Mouse (Mus musculus) neural tube, embryonic 12.5 days (tissue): ENCODE measurements around the gene Gm21985. TPM values are rescaled to one million over a fixed set of nuclear protein-coding genes. Genes with fewer than 3 reads are reported as not detected.

ENCODE experiments used
- ATAC-seq: fragments of 200-750 bp; cut with Nextera tagmentation; 2 replicates; pipeline ENCODE4 v1.8.0; 2017; ENCODE audit warnings: low read depth, mild to moderate bottlenecking, moderate TSS enrichment, moderate library complexity; ENCODE audit not compliant: low FRiP score
- H3K27ac ChIP-seq: fragments of 300-500 bp; sonication (generic); 2 replicates; pipeline ENCODE4 v1.5.1; 2016
- H3K27me3 ChIP-seq: fragments of 300-500 bp; sonication (generic); replicated peaks from 2 replicates; pipeline ENCODE4 v1.6.1; 2016; ENCODE audit warnings: mild to moderate bottlenecking
- H3K36me3 ChIP-seq: fragments of 300-500 bp; sonication (generic); 2 replicates; pipeline ENCODE4 v1.6.1; 2016; ENCODE audit warnings: mild to moderate bottlenecking
- H3K4me1 ChIP-seq: fragments of 300-500 bp; sonication (generic); 2 replicates; pipeline ENCODE4 v1.6.1; 2016
- H3K4me2 ChIP-seq: fragments of 300-500 bp; sonication (generic); replicated peaks from 2 replicates; pipeline ENCODE4 v1.6.1; 2016; ENCODE audit warnings: mild to moderate bottlenecking
- H3K4me3 ChIP-seq: fragments of 300-500 bp; sonication (generic); 2 replicates; pipeline ENCODE4 v1.5.1; 2016
- H3K9ac ChIP-seq: fragments of 300-500 bp; sonication (generic); 2 replicates; pipeline ENCODE4 v1.6.1; 2016; ENCODE audit warnings: mild to moderate bottlenecking
- H3K9me3 ChIP-seq: fragments of 300-500 bp; sonication (generic); 2 replicates; pipeline ENCODE4 v1.6.1; 2016; ENCODE audit warnings: mild to moderate bottlenecking
- WGBS: fragments of 180-500 bp; shearing (Covaris S2); methylation state at CpG from one replicate; pipeline ENCODE4 v1.1.7; 2016; 5-methylcytosine and 5-hydroxymethylcytosine counted together
- polyA plus RNA-seq: library from polyadenylated mRNA; unstranded; fragments of >200 nt; fragmentation: Nextera tagmentation; extraction: Ambion mirVana; gene quantifications from 2 replicates; pipeline ENCODE4 v1.2.1, GENCODE M21; 2016

Gm21985 gene
- polyA plus RNA-seq, 1 experiment from 2014 or later = not detected

DNA sequence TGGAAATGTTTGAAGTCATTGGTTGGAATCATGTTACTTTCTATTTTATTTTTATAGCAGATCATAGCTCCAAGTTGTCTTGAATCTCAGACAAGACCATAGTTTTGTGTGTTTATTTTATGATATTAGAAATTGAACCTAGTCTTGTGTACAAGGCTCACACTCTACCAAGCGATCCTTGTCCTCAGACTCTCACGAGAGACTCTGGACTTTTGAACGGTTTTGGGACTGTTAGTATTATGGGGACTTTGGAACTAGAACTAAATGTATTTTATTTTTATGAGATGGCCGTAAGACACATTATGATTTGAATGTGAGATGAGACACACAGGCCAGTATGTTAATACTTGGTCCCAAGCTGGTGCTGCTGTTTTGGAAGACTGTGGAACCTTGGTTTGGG is 32.1 kb downstream of the Gm21985 start:
- Histone ChIP-seq H3K4me1 (no peaks in the 10 kb centered on the region), H3K4me3 (no peak overlapping the region), H3K9me3 (no peaks in the 10 kb centered on the region), H3K27me3 (no peaks in the 10 kb centered on the region), H3K9ac (no peak overlapping the region), H3K4me2 (no peak overlapping the region), H3K36me3 (no peaks in the 10 kb centered on the region), H3K27ac (no peak overlapping the region)
- WGBS = 97% methylated on average over 4 of the region's 4 CpGs
- no peak for ATAC-seq

DNA sequence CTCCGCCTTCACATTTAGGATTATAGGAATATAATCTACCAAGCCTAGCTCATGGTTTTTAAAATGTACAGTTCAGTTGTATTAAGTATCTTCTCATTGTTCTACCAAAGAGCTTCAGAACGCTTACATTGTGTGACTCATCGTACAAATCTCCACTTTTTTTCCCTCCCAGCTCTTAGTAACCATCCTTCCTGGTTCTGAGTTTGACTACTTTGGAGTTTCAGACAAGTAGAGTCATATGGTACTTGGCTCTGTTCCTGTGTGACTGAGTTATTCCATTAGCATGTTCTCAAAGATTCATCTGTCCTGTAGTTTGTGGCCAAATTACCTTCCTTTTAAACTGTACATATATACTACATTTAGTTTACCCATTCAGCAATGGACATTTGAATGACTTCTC is 42.6 kb downstream of the Gm21985 start:
- ATAC-seq = no peak
- H3K4me1 ChIP-seq = no peaks in the 10 kb centered on the region
- 91% methylated on average over 3 of the region's 3 CpGs for WGBS
- H3K27ac ChIP-seq = no peak overlapping the region
- no peaks in the 10 kb centered on the region for H3K36me3 ChIP-seq
- H3K4me3 ChIP-seq = no peak overlapping the region
- H3K4me2 ChIP-seq = no peak overlapping the region
- H3K27me3 ChIP-seq = no peaks in the 10 kb centered on the region
- no peak overlapping the region for H3K9ac ChIP-seq
- no peaks in the 10 kb centered on the region for H3K9me3 ChIP-seq

DNA sequence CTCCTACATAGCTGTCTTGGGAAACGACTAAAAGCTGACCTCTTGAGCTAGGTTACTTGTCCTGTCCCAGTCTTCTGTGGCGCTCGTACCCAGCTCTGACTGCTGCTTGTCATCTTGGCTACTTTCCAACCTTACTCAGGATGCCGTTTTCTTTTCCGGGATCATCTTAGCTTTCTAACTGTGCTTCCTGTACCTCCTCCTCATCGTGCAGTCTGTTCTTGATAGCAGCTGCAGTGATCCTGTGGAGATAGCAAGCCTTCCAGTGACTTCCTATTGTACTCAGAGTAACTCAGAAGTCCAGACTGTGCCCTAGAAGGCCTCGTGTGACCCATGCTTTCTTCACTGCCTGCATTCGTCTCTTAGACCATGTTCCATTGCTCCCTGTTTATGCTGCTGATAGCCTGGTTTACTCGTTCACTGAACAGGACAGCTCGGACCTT is 43.1 kb downstream of the Gm21985 start:
- Histone ChIP-seq H3K9me3 (no peaks in the 10 kb centered on the region), H3K36me3 (no peaks in the 10 kb centered on the region), H3K9ac (no peak overlapping the region), H3K27me3 (no peaks in the 10 kb centered on the region), H3K4me2 (no peak overlapping the region), H3K4me1 (no peaks in the 10 kb centered on the region), H3K4me3 (no peak overlapping the region), H3K27ac (no peak overlapping the region)
- 85% methylated on average over 10 of the region's 10 CpGs for WGBS
- no peak for ATAC-seq

DNA sequence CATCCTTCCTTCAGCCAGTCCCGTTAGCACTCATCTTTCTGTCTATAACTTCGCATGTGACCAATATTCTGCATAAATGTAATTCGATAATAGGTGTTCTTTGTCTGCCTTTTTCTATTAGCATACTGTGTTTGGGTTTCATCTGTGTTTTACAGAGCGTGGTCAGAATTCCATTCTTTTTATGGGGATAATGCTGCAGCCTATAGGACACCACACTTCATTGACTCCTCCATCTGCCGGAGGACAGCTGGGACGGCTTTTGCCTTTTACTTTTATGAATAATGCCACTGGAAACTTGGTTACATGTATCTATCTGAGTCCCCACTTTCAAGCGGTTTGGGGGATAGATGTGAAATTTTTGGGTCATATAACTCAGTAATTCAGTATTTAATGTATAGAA is 49.5 kb downstream of the Gm21985 start:
- Histone ChIP-seq H3K27ac (no peak overlapping the region), H3K9ac (no peak overlapping the region), H3K4me1 (no peaks in the 10 kb centered on the region), H3K4me3 (no peak overlapping the region), H3K9me3 (no peaks in the 10 kb centered on the region), H3K4me2 (no peak overlapping the region), H3K27me3 (no peaks in the 10 kb centered on the region), H3K36me3 (no peaks in the 10 kb centered on the region)
- WGBS = 87% methylated on average over 7 of the region's 7 CpGs
- no peak for ATAC-seq

DNA sequence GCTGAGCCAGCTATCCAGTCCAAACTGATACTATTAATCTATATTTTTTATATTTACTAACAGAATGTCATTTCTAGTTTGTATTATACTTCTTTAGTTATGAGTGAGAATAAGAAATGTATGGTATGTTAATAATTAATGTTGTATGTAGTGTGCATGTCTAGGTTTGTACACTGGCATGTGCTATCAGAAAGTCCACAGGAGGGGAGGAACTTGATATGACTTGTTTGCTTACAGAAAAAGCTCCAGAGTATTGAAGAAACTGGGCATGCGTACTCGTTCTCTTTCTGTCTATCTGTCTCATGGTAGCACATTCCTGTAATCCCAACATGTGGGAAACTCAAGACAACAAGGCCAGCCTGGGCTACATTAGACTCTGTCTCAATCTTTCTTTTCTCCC is 52.1 kb downstream of the Gm21985 start:
- H3K9ac ChIP-seq = no peak overlapping the region
- WGBS = 89% methylated on average over 2 of the region's 2 CpGs

DNA sequence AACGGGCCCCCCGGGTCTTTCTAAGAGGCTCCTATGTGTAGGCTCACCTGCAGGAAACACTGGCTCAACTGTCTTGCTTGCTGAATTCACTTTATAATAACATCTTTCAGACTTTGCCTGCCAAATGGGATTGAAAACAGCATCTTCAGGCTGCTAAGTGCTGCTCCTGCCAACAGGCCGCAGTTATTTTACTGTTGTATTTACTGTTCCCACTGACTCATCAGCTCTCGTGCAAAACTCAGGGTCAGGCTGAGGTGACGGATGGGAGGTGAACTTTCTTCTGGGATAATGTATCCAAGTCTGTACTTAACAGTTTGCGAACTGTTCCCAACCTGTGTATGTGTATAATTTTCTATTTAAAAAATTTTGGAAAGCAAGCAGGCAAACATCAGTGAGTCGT is 52.8 kb downstream of the Gm21985 start:
- no peaks in the 10 kb centered on the region for H3K27me3 ChIP-seq
- no peaks in the 10 kb centered on the region for H3K9me3 ChIP-seq
- H3K4me2 ChIP-seq = no peak overlapping the region
- H3K4me3 ChIP-seq = no peak overlapping the region
- no peak overlapping the region for H3K9ac ChIP-seq
- no peak overlapping the region for H3K27ac ChIP-seq
- no peaks in the 10 kb centered on the region for H3K4me1 ChIP-seq
- no peak for ATAC-seq
- 89% methylated on average over 7 of the region's 7 CpGs for WGBS
- H3K36me3 ChIP-seq = no peaks in the 10 kb centered on the region

More for the DNA sequence above, 52.1 kb downstream of the Gm21985 start:
- H3K9me3 ChIP-seq = no peaks in the 10 kb centered on the region
- no peaks in the 10 kb centered on the region for H3K4me1 ChIP-seq
- H3K27me3 ChIP-seq = no peaks in the 10 kb centered on the region
- no peaks in the 10 kb centered on the region for H3K36me3 ChIP-seq
- H3K27ac ChIP-seq = no peak overlapping the region
- H3K4me3 ChIP-seq = no peak overlapping the region
- H3K4me2 ChIP-seq = no peak overlapping the region
- ATAC-seq = no peak

DNA sequence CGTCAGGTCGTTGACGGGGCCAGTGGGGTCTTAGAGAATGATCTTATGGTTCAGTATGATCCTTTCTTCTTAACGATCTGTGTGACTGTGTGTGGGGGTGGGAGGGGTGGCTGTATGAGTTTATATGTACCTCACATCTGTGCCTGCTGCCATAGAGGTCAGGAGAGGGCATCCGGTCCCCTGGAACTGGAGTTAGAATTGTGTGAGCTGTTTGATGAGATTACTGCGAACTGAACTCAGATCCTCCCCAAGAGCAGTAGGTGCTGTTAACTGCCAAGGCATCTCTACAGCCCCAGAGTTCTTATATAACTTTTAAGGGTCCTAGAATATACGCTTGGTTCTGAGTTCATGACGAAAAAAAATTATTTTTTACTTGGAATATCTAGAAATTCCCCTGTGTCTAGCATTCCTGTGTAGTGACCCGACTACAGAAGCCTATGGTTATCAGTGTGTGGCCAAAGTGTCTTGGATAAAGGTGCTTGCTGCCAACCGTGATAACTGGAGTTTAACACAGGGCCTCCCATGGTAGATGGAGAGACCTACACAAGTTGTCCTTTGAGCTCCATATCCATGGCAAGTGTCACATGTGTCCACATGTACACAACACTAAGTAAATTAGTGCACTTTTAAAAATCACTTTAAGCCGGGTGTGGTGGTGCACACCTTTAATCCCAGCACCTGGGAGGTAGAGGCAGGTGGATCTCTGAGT is 62.1 kb downstream of the Gm21985 start:
- Histone ChIP-seq H3K4me2 (no peak overlapping the region), H3K27ac (no peak overlapping the region), H3K9me3 (no peaks in the 10 kb centered on the region), H3K36me3 (no peaks in the 10 kb centered on the region), H3K4me1 (no peaks in the 10 kb centered on the region), H3K27me3 (no peaks in the 10 kb centered on the region), H3K4me3 (no peak overlapping the region), H3K9ac (no peak overlapping the region)
- no peak for ATAC-seq
- 77% methylated on average over 11 of the region's 11 CpGs for WGBS

DNA sequence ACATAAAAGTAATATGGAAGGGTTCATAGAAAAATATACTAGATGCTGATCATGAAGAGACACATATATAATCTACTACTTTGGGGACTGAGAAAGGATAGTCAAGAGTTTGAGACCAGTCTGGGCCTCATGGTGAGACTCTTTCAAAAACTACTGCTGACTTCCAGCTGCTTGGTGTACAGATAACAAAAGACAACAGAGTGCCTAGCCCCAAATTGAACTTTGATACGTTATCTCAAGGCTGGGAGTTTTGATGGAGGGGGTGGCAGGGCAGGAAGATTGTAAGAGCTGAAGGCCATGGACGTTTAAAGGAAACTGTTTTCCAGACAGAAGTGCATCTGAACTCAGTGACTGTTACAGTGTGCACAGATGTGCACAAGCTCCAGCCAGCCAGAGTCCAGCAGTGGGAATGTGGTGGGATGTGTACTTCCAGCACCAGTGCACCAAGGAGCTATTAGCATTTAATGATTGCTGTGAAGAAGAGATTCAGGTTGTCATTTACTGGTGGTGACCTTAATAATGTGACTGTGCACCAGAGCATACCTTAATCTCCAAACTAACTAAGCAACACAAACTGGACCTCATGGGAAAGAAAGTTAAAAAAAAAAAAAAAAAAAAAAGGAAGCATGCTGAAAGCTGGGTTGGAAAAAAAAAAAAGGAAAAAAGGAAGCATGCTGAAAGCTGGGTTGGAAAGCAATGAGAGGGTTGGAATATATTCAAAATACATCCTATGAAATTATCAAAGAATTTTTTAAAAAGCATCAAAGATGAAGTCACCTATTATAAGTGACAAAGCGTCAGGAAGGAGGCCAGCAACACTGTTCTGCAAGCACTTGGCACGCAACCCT is 66.2 kb downstream of the Gm21985 start:
- no peak overlapping the region for H3K4me3 ChIP-seq
- H3K27me3 ChIP-seq = no peaks in the 10 kb centered on the region
- H3K27ac ChIP-seq = no peak overlapping the region
- H3K36me3 ChIP-seq = peaks cover 10% of the 10 kb centered on the region; the same call in 1 of the 2 replicates
- no peak for ATAC-seq
- 78% methylated on average over 4 of the region's 4 CpGs for WGBS
- no peak overlapping the region for H3K9ac ChIP-seq
- H3K9me3 ChIP-seq = no peaks in the 10 kb centered on the region
- no peak overlapping the region for H3K4me2 ChIP-seq
- H3K4me1 ChIP-seq = no peaks in the 10 kb centered on the region

DNA sequence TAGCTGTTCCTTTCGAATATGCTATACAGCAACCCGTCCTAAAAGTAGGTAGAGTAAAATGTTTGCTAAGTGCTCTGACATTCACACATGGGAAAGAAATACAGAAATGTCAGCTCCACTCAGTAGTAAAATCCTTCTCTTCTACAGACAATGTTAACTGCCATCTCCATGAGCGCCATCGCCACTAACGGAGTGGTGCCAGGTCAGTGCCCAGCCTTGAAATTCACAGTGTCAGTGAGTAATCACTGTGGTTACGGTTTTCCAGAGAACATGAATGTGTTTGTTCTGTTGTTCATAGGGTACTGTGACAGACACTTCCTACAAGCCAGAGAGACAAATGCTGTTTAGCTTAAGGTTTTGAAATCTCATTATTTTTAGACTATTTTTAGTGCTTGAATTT is 71.1 kb downstream of the Gm21985 start:
- H3K9ac ChIP-seq = no peak overlapping the region
- H3K4me2 ChIP-seq = no peak overlapping the region
- no peaks in the 10 kb centered on the region for H3K9me3 ChIP-seq
- H3K4me1 ChIP-seq = no peaks in the 10 kb centered on the region
- no peak overlapping the region for H3K4me3 ChIP-seq
- 91% methylated on average over 6 of the region's 6 CpGs for WGBS
- no peak overlapping the region for H3K27ac ChIP-seq
- peaks cover 29% of the 10 kb centered on the region for H3K36me3 ChIP-seq
- no peaks in the 10 kb centered on the region for H3K27me3 ChIP-seq
- ATAC-seq = no peak

DNA sequence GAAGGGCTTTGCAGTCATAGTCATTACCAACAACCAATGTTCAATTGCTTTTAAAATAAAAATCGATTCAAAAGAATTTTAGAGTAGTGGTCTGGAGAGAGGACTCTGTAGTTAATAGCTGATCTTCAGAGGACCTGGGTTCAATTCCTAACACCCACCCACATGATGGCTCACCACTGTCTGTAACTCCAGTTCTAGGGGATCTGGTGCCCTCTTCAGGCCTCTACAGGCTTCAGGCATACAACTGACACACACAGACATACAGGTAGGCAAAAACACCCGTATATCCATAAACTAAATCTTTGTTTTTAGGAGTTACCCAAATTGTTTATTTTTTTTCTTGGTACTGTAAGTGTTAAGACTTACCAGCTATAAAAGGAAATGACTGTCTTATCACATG is 73.6 kb downstream of the Gm21985 start:
- Histone ChIP-seq H3K36me3 (peaks cover 31% of the 10 kb centered on the region), H3K9me3 (no peaks in the 10 kb centered on the region), H3K4me3 (no peak overlapping the region), H3K27ac (no peak overlapping the region), H3K4me1 (no peaks in the 10 kb centered on the region), H3K4me2 (no peak overlapping the region), H3K9ac (no peak overlapping the region), H3K27me3 (no peaks in the 10 kb centered on the region)
- ATAC-seq = no peak
- WGBS = 90% methylated on average over 2 of the region's 2 CpGs

DNA sequence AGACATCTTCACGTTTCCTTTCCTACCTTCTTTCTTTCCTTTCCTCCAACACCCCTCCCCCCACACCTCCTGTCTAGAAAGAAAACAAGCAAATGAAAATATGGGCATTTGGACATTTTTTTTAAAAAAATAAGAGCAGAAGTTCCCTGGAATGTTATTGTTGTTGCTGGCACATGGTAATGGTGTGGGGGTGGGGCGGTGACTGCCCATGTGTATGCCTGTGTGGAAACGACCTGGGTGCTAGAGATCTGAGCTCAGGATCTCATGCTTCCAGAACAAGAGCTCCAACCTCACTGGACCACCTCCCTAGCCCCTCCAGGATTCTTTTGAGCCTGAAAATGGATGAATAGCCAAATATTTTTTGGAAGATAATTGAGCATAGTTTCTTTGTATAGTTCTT is 75.0 kb downstream of the Gm21985 start:
- no peaks in the 10 kb centered on the region for H3K27me3 ChIP-seq
- no peak overlapping the region for H3K4me3 ChIP-seq
- H3K9ac ChIP-seq = no peak overlapping the region
- ATAC-seq = no peak
- 73% methylated on average over 3 of the region's 3 CpGs for WGBS
- H3K4me1 ChIP-seq = no peaks in the 10 kb centered on the region
- H3K4me2 ChIP-seq = no peak overlapping the region
- H3K9me3 ChIP-seq = no peaks in the 10 kb centered on the region
- no peak overlapping the region for H3K27ac ChIP-seq
- peaks cover 32% of the 10 kb centered on the region for H3K36me3 ChIP-seq

DNA sequence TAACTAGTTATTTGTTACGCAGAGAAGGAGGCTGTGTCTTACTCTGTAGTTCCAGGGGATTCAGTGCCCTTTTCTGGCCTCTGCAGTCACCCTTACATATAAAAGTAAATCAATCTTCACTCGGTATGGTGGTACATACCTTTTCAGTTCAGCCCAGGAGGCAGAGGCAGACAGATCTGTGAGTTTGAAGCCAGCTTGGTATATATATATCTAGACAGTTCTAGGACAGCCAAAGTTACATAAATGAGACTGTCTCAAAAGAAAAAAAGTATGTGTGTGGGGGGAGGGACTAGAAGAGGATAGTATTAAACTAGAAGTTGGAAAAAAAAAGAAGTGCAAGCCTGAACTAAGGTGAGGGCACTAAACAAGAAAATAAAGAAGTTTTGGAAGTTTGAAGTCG is 82.1 kb downstream of the Gm21985 start:
- peaks cover 43% of the 10 kb centered on the region for H3K36me3 ChIP-seq
- no peak for ATAC-seq

More for the DNA sequence above, 82.1 kb downstream of the Gm21985 start:
- H3K4me3 ChIP-seq = no peak overlapping the region
- H3K27ac ChIP-seq = no peak overlapping the region
- no peaks in the 10 kb centered on the region for H3K9me3 ChIP-seq
- no peak overlapping the region for H3K9ac ChIP-seq
- no peak overlapping the region for H3K4me2 ChIP-seq
- no peaks in the 10 kb centered on the region for H3K4me1 ChIP-seq
- 86% methylated on average over 3 of the region's 3 CpGs for WGBS
- H3K27me3 ChIP-seq = no peaks in the 10 kb centered on the region
